Mouse (Mus musculus) megakaryocyte, embryonic 14.5 days (primary cell): ENCODE measurements around the gene Gjb5.

Experiments
- FLI1 ChIP-seq: IDR thresholded peaks from 2 replicates; pipeline ENCODE4 v1.6.1; 2012; ENCODE audit warnings: low read length, inconsistent platforms, mixed read lengths
- GATA1 ChIP-seq: IDR thresholded peaks from 3 replicates; pipeline ENCODE4 v1.6.1; 2012; ENCODE audit warnings: mixed read lengths, low read length, inconsistent platforms, borderline replicate concordance

DNA sequence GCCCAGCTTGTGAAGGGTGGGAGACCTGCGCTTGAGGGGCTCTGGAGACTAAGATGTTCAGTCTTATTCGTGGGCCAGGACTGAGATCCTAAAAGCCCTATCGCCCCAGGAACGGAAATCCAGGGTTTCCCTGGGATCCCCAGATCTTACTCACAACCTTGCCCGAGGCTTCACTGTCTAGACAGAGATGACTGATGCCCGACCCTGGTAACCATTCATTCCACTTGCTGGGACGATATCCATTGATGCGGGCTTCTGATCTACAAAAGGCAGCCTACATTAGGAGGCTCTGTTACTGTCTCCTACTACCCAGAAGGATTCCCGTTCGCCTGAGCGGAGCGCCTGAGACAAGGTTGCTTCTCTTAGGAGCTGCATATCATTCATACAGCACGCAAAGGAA is 26.8 kb downstream of the Gjb5 start:
- TF ChIP-seq GATA1 = no peak
- no peak for TF ChIP-seq FLI1
